Mouse (Mus musculus) heart, postnatal 14 days (tissue): ENCODE results near the gene Parp3. TPM values are rescaled to one million over a fixed set of nuclear protein-coding genes. Genes with fewer than 3 reads are reported as not detected.

Experiments
- DNase-seq, 2 experiments: peaks; one replicate each; pipeline ENCODE4 v3.0.0; 2021 to 2022
- intact Hi-C: fragments of 180-260 bp; cut with DNase I; formaldehyde crosslinking; loops from one replicate; pipeline ENCODE4 v1.15.1; 2025
- total RNA-seq, 2 experiments: library from RNA; stranded (reverse); gene quantifications; 2 replicates each; pipeline ENCODE4 v1.2.3; 2021

The Parp3 gene
- total RNA-seq, 2 experiments from 2014 or later: 18.1 to 19.0 TPM

DNA sequence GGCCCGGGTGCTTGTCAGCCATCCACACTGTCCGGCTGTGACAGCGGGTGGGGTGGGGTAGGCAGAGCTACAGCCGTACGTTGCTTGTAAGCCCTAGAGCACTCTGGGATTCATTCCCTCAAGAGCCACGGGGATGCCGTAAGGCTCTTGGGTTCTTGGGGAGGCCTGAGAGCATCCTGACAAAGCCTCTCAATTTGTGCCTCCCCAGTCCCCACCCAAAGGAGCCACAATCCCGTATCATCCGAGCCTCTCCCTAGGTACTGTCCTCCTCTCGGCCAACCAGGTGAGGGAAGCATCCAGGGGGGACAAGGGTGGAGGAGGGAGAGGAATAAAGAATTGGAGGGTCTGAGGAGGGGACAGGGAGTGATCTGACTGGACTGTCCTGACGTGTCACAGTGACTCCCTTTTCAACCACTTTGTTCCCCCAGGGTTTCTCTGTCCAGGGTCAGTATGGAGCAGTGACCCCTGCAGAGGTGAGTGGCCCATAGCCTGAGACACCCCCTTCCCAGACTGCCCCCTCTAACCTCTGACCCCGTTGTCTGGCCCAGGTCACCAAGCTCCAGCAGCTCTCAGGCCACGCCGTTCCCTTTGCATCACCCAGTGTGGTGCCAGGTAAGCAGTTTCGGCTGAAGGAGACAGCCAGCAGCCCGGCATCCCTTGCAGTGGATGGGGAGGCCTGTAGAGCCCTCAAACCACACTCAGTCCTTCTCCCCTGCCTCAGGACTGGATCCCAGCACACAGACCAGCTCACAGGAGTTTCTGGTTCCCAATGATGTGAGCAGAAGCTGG, 14.9 kb downstream of the Parp3 start:
- DNase-seq: no peak
- intact Hi-C loops: no loop called here

DNA sequence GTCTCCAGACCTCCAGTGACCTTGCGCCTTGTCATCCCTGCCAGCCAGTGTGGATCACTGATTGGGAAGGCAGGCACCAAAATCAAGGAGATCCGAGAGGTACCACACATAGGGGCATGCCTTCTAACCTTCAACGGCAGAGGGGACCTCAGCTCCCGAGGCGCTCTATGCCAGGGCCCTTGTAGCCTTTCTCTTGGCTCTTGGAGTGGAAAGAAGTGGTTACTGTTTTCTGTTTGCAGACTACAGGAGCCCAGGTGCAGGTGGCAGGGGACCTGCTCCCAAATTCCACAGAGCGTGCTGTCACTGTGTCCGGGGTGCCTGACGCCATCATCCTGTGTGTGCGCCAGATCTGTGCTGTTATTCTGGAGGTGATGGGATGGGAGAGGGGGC, 15.7 kb downstream of the Parp3 start:
- no peak for DNase-seq
- intact Hi-C loops: no loop called here

DNA sequence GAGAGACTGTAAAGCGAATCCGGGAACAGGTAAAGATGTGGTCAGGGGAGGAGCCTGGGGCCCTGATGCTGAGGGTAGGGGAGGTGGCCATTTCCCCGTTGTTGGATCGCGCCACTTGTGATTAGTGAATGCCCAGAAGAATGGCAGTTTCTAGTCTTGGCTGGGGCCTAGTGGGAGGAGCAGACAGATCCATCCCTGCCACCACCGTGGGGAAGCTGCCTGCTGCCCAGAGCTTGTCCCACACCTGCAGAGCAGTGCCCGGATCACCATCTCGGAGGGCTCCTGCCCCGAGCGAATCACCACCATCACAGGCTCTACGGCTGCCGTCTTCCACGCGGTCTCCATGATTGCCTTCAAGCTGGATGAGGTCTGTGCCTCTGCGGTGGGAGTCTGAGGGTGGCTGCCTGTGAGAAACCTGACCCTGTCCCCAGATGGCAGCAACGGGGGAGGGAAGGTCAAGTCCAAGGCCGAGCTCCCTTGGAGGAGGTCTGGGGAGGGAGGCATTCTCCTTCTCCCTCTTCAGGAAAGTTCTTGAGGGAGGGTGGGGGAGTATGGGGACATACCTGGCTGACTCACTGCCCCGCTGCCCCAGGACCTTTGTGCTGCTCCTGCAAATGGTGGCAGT, 16.2 kb downstream of the Parp3 start:
- intact Hi-C loops: no loop called here
- no peak for DNase-seq

DNA sequence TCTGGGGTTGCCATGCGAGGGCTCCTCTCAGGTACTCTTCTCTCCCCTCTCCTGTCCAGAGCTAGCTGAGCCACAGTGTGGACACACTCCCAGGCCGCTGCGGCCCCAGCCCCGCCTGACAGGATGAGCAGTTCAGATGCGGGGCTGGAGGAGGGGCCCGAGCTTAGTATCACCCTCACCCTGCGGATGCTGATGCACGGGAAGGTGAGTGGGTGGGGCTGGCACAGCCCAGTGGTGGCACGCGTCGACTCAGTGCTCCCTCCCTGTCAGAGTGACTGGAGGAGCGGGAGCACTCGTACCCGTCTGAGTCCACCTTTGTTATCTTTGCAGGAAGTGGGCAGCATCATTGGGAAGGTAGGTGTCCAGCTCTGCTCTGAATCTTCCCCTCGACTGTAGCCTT, 16.8 kb downstream of the Parp3 start:
- intact Hi-C loops: no loop called here
- DNase-seq: no peak

DNA sequence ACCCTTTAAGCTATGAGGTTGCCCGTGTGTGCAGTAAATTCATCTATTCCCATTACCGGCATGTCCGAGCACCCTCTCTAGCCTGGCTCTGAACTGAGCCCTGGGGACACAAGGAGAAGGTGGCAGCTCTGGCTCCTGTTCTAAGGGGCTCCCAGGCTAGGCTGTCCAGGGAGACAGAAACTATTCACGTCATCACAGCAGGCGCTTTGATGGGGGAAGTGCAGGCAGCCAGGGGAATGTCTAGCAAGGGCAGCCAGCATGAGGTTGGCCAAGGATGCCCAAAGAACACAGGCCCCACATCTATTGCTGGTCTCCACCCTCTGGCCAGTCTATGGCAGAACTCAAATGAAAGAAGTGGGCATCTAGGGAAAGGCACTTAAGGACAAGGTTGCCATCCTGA, 18.8 kb downstream of the Parp3 start:
- intact Hi-C loops: no loop called here
- peak in 1 of 2 experiments; percentile 45 for DNase-seq

DNA sequence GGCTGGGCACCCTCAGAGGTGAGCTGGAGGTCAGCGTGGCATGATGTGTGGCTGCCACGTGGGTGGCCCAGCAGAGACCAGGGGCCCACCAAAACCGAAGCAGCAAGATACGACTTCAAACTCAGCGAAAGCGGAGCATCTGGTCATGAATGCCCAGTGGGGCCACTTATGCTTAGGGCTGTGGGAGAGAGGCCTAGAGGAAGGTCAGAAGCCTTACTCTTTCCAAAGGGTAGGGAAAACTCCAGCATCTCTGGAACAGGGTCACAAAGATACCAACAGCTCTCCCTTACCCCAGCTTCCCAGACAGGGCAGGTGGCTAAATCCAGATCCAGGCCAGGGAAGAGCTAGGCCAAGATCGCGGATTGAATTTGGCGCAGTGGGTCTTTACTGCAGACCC, 19.6 kb downstream of the Parp3 start:
- DNase-seq: no peak

DNA sequence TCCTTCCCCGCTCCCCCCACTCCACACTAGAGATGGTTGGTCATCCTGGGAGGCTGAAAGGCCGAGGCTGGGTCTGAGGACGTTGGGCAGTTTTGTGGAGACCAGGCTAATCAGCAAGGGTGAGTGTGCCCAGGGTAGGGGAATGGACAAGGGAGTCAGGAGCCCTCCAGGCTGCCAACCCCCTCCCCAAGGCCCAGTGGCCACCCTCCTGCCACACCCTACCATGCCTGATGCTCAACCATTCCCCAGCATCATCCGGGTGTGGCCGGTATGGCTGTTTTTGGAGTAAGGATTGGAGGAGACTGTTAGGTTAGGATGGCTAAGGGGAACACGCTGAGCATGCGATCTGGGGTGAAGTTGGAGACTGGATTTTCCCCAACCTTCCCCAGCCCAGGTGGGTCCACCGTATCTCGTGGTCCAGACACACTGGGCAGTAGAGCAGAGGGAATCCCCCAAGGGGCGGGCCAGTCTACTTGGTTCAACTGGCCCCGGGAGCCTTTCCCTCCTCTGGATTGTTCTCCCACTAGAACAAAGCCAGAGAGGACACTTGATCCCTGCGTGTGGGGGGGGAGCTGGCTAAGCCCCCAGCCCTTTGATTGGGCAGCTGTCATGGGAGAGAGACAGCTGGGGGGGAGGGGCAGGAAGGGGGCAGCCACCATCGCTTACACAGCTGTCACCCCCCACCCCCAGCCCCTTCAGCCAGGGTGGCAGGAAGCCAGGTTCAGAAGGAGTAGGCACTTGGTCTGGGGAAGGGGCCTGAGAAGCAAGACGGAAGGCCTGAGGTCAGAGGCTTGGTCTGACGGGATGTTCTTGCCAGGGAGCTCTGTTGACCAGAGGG, 20.2 kb downstream of the Parp3 start:
- DNase-seq: no peak
- intact Hi-C loops: no loop called here

More for the DNA sequence above, 19.6 kb downstream of the Parp3 start:
- intact Hi-C loops: no loop called here

DNA sequence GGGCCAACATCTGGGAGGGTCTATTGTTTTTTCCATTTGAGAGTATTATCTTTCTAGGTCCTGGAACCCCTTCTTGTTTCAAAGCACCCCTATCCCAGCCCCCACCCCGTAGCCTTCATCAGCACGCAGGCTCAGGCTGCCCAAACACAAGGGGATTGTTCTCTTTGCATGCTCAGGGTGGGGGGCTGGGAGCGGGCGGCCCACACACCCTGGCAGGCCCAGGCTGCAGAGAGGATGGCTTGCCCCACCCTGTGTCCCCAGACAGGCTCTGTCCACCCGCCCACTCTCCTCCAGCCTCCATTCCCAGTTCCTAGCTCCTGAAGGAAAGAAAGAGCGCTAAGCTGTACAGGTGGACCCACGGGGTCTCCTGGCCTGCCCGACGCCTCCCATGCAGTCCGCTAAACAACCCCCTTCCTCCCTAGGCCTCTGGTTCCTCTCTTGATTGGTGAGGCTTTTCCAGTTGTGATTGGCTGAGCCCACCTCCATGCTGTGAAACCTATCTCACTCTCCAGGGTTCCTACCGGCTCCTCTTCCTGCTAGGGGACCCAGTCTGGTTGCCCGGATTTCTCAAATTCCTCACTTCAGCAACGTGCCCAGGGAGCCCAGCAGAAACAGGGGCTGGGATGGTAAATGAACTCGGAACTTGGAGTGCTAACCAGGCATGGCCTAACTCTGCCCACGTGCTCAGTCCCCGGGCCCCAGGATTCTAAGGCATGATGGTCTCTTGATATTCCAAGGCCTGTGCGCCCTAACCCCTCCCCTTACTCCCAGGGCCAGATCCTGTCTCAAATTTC, 21.7 kb downstream of the Parp3 start:
- DNase-seq: no peak

DNA sequence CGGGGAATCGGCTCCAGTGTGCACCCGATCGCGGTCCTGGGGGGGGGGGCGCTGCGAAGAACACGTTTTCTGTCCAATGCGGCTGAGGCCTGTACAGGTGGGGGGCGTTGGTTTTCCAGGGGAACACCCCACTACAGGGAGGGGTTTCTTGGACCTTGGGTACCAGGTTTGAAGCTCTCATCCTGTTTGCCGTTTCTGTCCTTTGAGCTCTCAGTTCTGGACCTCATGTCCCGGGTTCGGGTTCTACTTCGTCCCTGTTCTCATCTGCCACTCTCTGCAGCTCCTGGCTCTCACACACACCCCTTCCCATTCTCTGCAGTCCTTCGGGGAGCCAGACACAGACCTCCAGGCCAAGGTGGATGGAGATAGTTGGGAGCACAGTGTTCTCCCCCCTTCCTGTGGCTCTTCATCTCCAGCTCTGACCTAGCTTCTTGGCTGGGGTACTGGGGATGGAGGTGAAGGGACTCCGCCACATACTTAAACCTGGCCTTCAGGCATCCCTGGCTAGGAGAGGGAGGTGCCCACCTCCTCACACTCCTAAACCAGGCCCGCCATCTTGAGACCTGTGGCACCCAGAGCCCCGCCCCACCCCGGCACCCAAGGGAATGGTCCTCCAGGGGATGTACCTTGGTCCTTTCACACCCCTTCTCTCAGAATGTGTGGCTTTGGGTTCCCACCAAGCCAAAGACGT, 22.5 kb downstream of the Parp3 start:
- intact Hi-C loops: no loop called here
- no peak for DNase-seq

More for the DNA sequence above, 21.7 kb downstream of the Parp3 start:
- intact Hi-C loops: no loop called here

DNA sequence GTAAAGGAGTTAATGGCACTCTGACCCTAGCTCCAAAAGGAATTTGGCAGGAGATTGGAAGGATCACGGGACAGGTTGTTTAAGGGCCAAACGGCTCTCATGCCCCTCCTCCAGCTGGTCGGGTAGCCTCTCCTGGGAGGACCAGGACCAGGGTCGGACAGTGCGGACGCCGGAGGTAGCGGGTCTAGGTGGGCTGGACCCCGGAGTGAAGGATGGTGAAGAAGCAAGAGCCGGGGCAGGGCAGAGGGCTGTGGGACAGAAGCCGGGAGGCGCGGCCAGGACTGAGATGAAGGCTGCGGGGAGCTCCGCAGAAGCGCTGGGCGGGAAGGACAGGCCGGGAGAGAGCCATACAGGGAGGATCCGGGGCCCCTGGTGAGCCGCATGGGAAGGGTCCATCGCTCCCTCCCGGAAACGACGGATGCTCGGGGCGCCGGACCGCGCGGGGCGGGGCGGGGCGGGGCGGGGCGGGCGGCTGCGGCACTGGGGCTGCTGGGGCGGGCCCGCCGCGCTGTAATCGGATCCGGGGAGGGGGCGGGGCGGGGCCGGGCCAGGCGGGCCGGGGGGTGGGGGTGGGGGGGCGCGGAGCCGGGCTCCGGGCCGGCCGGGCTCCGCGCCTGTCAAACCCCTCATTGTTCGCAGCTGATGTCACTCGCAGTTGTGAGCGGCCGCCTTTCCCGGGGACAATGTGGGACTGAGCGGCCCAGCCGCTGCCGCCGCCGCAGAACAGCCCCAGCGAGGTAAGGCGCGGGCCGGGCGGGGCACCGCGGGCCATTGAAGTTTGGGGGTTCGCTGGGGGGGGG, 23.3 kb downstream of the Parp3 start, which contains the start of gene Pcbp4:
Gene Pcbp4, plus strand, starts transcription at position 21 of the 800 bp plus-strand sequence.
- intact Hi-C loops: no loop called here
- DNase-seq: peak; percentile 74 to 76

DNA sequence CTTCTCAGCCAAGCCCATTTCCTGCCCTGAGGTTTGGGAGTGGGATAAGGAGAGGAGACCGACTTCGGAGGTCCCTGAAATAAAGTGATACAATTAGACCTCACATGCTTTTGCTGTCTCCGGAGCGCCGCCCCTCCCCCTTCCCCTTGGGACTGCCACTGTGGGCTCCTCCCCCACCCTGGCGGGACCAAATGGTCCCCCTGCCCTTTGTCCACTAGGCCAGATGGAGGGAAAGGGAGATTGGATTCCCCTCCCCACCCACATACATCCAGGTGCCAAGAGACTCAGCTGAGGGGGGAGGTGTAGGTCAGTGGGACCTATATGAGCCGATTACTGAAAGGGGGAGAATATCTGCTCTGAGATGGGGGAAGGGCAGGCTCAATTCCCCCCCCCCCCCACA, 23.9 kb downstream of the Parp3 start:
- peak; percentile 48 to 51 for DNase-seq
- intact Hi-C loops: no loop called here

DNA sequence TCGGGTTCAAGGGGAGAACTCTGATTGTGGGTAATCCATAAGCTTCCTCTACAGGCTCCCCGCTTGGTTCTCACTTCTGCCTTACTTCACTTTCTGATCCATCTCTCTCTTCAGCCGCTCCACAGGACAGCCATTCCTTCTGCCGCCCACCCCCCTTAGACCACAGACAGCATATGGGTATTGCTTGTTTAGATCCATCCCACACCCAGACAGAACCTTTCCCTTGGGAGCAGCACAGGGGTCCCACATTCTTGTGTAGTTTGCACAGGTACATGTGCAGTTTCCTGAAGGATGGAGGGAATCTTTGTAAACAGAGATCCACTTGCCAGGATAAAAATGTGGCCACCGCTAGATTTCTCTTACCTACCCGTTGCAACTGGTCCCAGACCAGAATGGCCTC, 24.4 kb downstream of the Parp3 start:
- intact Hi-C loops: no loop called here

DNA sequence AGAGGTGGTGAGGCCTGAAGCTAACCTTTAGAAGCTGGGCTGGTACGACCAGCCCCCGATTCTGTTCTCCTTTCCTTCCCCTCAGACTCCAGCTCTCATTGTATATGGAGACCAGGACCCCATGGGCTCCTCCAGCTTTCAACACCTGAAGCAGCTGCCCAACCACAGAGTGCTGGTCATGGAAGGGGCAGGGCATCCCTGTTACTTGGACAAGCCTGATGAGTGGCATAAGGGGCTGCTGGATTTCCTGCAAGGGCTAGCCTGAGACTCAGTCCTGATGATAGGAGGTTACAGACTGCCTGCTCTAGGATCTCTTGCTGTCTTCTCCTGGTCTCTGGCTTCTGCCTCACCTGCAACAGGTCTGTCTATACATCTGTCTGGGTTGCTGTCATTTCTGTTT, 24.9 kb downstream of the Parp3 start:
- DNase-seq: no peak
- intact Hi-C loops: no loop called here

More for the DNA sequence above, 24.4 kb downstream of the Parp3 start:
- DNase-seq: no peak

DNA sequence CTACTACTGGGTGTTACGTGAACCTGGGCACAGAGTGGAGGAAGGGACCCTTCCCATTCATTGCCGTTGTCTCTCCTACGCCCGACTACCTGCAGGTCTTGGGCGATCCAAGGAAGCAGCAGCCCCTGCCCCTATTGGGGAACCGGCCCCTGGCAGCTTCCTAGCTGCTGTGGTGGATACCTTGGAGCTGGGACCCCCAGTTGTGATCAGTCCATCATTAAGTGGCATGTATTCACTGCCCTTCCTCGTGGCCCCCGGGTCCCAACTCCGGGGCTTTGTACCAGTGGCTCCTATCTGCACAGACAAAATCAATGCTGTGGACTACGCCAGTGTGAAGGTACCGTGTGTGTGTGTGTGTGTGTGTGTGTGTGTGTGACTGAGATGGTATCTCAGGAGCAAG, 25.5 kb downstream of the Parp3 start:
- intact Hi-C loops: no loop called here
- DNase-seq: no peak

DNA sequence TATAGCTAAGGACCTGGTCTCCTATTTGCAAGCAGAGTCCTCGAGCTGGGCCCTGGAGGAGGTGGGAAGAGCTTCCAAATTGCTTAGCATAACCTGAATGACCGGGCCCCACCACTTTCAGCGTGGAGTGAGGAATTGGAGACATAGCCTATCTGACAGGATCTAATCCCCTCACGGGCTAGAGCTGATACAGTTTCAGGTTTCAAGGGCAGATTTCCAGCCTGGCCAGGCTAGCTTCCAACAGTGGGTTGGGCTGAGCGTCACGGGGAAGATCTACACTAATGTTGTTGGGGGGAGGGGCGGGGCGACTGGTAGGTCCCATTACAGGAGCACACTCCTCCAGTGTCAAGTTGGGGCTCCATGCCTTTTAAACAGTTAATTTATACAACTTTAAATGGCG, 26.1 kb downstream of the Parp3 start:
- DNase-seq: peak; percentile 47 to 51
- intact Hi-C loops: no loop called here

DNA sequence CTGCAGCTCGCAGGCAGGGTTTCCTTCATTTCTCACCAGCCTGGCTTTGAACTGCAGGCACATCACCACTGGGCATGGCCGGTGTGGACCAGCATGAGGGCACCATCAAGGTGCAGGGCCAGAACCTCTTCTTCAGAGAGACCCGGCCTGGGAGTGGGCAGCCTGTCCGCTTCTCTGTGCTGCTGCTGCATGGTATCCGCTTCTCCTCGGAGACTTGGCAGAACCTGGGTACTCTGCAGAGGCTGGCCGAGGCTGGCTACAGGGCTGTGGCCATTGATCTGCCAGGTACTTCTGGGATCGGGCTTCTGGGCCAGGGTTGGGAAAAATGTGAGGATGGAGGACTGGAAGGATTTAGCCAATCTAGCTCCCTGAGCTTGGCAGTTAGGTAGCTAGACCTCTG, 26.8 kb downstream of the Parp3 start:
- intact Hi-C loops: no loop called here
- DNase-seq: no peak

DNA sequence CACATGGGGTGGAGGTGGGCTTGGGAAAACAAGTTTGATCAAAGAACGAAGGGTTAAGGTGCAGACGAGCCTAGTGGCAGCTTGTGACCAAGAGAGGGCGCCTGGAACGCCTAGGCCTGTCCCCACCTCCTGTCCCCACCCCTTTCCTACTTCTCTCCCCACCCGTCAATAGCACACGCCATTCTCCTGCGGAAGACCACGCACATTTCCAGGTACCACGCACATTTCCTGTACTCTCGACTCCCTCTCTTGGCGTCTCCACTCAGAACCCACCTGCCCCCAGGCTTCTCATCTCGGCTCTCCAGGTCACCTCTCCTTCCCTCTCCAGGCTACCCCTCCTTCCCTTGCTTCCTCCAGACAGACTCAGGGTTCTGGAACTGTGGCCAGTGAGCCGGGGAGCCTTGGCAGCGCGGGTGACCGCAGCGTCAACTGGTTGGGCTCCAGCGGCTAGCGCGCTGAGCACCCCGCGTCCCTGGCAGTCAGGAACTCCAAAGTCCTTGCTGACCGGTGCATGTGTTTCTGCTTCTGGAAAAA, 28.2 kb downstream of the Parp3 start:
- intact Hi-C loops: loop anchor here (1.0 kb wide), 1 partner anchor 28 kb away; the partner anchor contains the start of gene Parp3
- peak; percentile 80 to 83 for DNase-seq

DNA sequence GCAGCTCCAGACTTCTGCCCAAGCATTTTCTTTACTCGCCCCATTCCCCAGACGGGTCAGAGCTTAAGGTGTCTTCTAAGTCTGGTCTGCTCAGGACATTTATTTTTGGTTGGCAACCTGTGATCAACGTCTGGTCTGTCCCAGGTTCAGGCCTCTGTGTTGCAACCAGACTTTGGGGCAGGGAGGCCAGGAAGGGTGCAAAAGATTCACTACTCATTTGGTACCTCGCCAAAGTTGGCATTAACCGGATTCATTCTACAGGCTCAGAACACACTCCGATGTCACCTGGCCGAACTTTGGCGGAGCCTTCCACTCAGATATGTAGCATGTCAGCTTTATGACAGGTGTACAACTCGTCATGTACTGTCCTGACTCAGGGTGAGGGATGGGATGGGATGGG, 28.8 kb downstream of the Parp3 start:
- no peak for DNase-seq
- intact Hi-C loops: loop anchor here (1.0 kb wide), 1 partner anchor 28 kb away; the partner anchor contains the start of gene Parp3

DNA sequence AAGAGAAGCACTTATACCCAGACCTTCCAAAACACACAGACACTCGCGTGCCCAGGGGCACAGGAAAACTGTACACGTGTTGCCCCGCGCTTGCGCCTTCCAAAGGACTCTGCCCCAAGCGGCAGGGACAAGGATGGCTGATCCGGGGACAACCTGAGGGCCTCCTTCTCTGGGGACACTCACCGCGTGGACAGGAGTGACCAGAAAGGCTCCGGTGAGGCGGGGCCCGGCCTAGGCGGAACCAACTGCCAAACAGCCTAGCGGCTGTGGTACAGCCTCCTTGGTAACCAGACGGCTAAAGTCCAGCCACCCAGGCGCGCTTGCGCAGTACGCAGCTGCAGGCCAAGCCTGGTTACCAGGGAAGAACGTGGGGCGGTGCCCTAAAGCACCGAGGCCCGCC, 29.4 kb downstream of the Parp3 start, which contains the start of the genes Abhd14b and Abhd14a:
Gene Abhd14b, plus strand, starts transcription at position 112 of the 400 bp plus-strand sequence.
Gene Abhd14a, minus strand, starts transcription at position 331 of the 400 bp plus-strand sequence.
- intact Hi-C loops: no loop called here
- DNase-seq: peak; percentile 94 to 95
